Mouse (Mus musculus): ENCODE data around the gene Eif2b3.

DNA sequence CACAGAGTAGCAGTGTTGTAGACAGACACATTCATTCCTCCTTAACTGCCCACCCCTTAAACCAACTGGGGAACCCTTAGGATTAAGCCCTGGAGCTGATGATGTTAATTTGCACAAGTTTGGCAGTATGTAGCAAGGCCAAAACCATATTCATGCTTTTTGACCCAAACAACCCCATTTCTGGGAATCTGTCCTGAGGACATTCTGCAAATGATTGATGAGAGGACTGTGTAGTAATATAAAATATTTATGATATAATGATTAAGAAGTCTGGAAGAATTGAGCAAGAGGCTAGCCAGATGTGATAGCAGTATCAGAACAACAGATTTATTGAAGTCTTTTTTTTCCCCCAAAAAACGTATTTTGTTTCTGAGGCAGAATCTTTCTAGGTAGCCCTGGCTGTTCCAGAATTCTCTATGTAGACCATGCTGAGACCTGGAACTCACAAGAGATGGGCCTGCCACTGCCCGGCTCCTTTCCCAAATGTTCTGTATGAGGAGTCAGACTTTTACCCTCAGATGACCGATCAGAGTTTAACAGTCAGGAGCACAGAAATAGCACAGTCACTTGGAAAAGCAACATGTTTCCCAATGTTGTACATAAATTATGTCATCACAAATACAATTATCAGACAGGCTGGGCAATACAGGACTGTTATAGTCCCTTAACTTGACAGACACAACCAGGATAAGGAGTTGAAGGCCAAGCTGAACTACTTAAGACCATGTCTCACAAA lies 75.6 kb downstream of the Eif2b3 start:
- TF ChIP-seq CTCF (IDR thresholded peaks at IDR 0.05; ENCODE audit: low read depth, low read length) (no peak), POLR2A (IDR thresholded peaks at IDR 0.05; ENCODE audit: insufficient read depth, low read length) (no peak)

Data from ES-Bruce4 (cell line).